Mouse (Mus musculus): Measurements from ENCODE around the gene Krtap16-3. TPM values are rescaled to one million over a fixed set of nuclear protein-coding genes. Genes with fewer than 3 reads are reported as not detected.

The Krtap16-3 gene
- not detected in 2 replicates for polyA plus RNA-seq (2015; fragmentation: Nextera tagmentation; extraction: Ambion mirVana)

DNA sequence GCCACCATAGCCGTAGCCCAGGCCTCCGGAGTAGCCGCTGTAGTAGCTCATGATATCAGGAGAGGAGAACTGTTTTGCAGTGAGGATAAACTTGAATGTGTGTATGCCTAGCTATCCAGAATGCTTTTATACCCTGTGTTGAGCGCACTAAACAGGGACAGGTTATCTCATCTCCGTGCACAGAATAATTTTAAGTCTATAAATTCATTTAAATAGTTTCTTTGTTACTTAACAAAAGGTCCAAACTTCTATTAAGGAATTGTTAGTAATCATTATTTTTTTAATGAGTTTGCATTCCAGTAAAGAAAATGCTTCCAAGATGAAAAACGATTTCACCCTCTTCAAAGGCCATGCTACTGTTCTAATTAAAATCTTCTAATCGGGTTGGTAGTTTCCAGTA is at the start of gene Krtap16-3:
Krtap16-3 (minus strand) TSS at position 101 of the 400 bp plus-strand sequence.
- H3K9me3 ChIP-seq (ENCODE audit: low read length), result no peaks in the 10 kb centered on the region
- no peak within 1 kb of the TSS for H3K27ac ChIP-seq (ENCODE audit: low read depth)
- H3K9ac ChIP-seq (replicated peaks), result no peak within 1 kb of the TSS
- ATAC-seq (no peak), DNase-seq (no peak)
- no peaks in the 10 kb centered on the region for H3K27me3 ChIP-seq (ENCODE audit: insufficient read depth, low read length)
- WGBS (ENCODE audit: insufficient replicate concordance), result 75% methylated on average over 7 of the region's 7 CpGs
- TF ChIP-seq CTCF (IDR thresholded peaks at IDR 0.05; ENCODE audit: low read depth), result no peak
- no peak for TF ChIP-seq EP300 (IDR thresholded peaks at IDR 0.05; ENCODE audit: low read depth)
- H3K4me3 ChIP-seq (ENCODE audit: low read depth, low read length), result no peak within 1 kb of the TSS
- H3K36me3 ChIP-seq (replicated peaks; ENCODE audit: insufficient read depth, low read length), result no peaks in the 10 kb centered on the region
- H3K4me1 ChIP-seq (ENCODE audit: insufficient read depth), result no peaks in the 10 kb centered on the region
- no peak within 1 kb of the TSS for H3K4me2 ChIP-seq (ENCODE audit: low read depth, low read length)

DNA sequence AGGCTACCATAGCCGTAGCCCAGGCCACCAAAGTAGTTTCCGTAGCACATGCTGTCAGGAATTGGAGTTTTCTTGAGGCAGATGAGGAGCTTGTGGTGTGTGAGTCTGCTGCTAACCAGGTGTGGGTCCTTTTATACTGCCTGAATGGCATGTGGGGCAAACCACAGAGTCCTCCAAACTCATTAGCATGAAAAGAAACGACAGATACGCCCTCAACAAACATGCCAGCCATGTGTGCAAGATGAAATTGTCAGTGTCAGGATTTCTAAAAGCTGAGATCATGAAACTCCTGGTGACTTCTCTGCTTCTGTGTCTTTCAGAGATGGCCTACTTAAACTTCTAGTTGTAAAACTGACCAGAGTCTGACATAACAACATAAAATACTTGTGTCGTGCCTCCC is 48.0 kb upstream of the Krtap16-3 start, which contains the start of gene Krtap22-2:
Krtap22-2 (minus strand) TSS at position 101 of the 400 bp plus-strand sequence.
- H3K27ac ChIP-seq (ENCODE audit: low read depth), result no peak within 1 kb of the TSS
- no peak within 1 kb of the TSS for H3K4me3 ChIP-seq (ENCODE audit: low read depth, low read length)
- H3K9me3 ChIP-seq (ENCODE audit: low read length), result no peaks in the 10 kb centered on the region; the same call in 1 of the 2 replicates
- TF ChIP-seq CTCF (IDR thresholded peaks at IDR 0.05; ENCODE audit: low read depth), result no peak
- TF ChIP-seq EP300 (IDR thresholded peaks at IDR 0.05; ENCODE audit: low read depth), result no peak
- no peak within 1 kb of the TSS for H3K9ac ChIP-seq (replicated peaks)
- no peak for ATAC-seq
- no peaks in the 10 kb centered on the region for H3K4me1 ChIP-seq (ENCODE audit: insufficient read depth)
- no peaks in the 10 kb centered on the region for H3K36me3 ChIP-seq (replicated peaks; ENCODE audit: insufficient read depth, low read length)
- DNase-seq, result no peak
- no peak within 1 kb of the TSS for H3K4me2 ChIP-seq (ENCODE audit: low read depth, low read length)
- no peaks in the 10 kb centered on the region for H3K27me3 ChIP-seq (ENCODE audit: insufficient read depth, low read length)
- 74% methylated on average over 5 of the region's 5 CpGs for WGBS (ENCODE audit: insufficient replicate concordance)

DNA sequence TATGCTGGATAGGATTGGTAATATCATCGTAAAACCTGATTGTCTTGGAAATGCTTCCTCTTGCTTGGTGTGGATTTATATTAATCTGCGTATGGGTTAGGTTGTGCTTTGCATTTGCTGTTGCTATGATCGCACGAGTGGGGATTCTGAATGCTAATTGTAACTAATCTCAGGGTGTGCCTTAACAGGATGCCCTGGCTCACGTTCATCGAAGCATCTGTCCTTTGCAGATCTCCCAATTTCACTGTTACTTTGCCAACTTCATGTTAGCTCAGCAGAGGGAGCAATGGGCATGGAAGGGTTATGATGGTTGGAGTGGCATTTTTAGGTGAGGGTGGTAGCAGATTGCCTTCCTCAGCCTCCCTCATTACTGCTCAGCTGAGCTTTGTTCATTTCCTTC is 21.6 kb downstream of the Krtap16-3 start:
- TF ChIP-seq CTCF (IDR thresholded peaks at IDR 0.05; ENCODE audit: low read depth) (no peak), EP300 (IDR thresholded peaks at IDR 0.05; ENCODE audit: low read depth) (no peak)
- Histone ChIP-seq H3K9me3 (ENCODE audit: low read length) (0 out of 2 replicates have a peak, but pooled peaks cover 2% of the 10 kb centered on the region), H3K4me2 (ENCODE audit: low read depth, low read length) (no peak overlapping the region), H3K9ac (replicated peaks) (no peak overlapping the region), H3K36me3 (replicated peaks; ENCODE audit: insufficient read depth, low read length) (no peaks in the 10 kb centered on the region), H3K4me1 (ENCODE audit: insufficient read depth) (no peaks in the 10 kb centered on the region), H3K27ac (ENCODE audit: low read depth) (no peak overlapping the region), H3K27me3 (ENCODE audit: insufficient read depth, low read length) (no peaks in the 10 kb centered on the region), H3K4me3 (ENCODE audit: low read depth, low read length) (no peak overlapping the region)
- ATAC-seq (no peak), DNase-seq (no peak)
- WGBS (ENCODE audit: insufficient replicate concordance), result 73% methylated on average over 6 of the region's 6 CpGs

DNA sequence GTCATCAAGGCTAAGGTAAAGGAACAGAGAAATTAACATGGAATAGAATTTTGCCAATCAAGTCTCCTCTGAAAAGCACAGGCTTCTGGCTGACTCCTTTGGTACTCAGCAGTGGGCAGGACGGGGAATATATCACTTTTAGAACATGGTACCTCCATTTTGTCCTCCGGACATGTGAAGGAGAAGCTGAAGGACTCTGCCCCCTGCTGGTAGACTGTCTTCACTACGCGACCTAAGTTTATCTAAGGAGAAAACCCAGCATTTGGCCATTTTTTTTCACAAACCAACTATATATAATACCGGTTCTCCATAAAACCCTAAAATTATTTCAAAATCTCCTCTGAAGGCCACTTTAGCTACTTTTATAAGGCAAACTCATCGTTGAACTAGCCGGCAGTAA is 24.4 kb downstream of the Krtap16-3 start:
- H3K4me1 ChIP-seq (ENCODE audit: insufficient read depth), result no peaks in the 10 kb centered on the region
- no peaks in the 10 kb centered on the region for H3K27me3 ChIP-seq (ENCODE audit: insufficient read depth, low read length)
- H3K36me3 ChIP-seq (replicated peaks; ENCODE audit: insufficient read depth, low read length), result no peaks in the 10 kb centered on the region
- 68% methylated on average over 7 of the region's 7 CpGs for WGBS (ENCODE audit: insufficient replicate concordance)
- H3K27ac ChIP-seq (ENCODE audit: low read depth), result no peak overlapping the region
- H3K9ac ChIP-seq (replicated peaks), result no peak overlapping the region
- H3K9me3 ChIP-seq (ENCODE audit: low read length), result no peaks in the 10 kb centered on the region
- no peak overlapping the region for H3K4me3 ChIP-seq (ENCODE audit: low read depth, low read length)
- DNase-seq, result no peak
- H3K4me2 ChIP-seq (ENCODE audit: low read depth, low read length), result no peak overlapping the region
- no peak for ATAC-seq
- TF ChIP-seq CTCF (IDR thresholded peaks at IDR 0.05; ENCODE audit: low read depth), result peak; percentile 43
- TF ChIP-seq EP300 (IDR thresholded peaks at IDR 0.05; ENCODE audit: low read depth), result no peak

DNA sequence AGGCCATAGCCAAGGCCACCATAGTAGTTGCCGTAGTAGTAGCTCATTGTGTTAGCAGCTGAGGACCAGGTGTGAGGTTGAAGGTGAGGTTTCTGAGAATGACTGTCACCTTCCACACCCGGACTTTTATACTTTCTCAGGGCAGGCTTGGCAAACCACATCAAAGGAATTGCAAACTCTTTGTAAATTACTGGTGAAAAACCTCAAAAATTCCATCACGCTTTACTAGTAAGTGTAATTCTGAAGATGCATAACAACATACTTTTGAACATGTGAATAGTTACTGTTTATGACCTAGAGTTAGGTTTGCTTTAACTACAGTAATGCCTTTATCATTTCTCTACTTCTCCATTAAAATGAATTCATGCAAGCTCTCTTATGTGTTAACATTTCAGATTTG is 30.5 kb downstream of the Krtap16-3 start, which contains the start of gene Krtap19-9b:
Krtap19-9b (minus strand) TSS at position 101 of the 400 bp plus-strand sequence.
- Histone ChIP-seq H3K36me3 (replicated peaks; ENCODE audit: insufficient read depth, low read length) (no peaks in the 10 kb centered on the region), H3K9me3 (ENCODE audit: low read length) (no peaks in the 10 kb centered on the region), H3K27ac (ENCODE audit: low read depth) (no peak within 1 kb of the TSS), H3K4me1 (ENCODE audit: insufficient read depth) (no peaks in the 10 kb centered on the region), H3K27me3 (ENCODE audit: insufficient read depth, low read length) (no peaks in the 10 kb centered on the region), H3K4me2 (ENCODE audit: low read depth, low read length) (no peak within 1 kb of the TSS), H3K9ac (replicated peaks) (no peak within 1 kb of the TSS), H3K4me3 (ENCODE audit: low read depth, low read length) (no peak within 1 kb of the TSS)
- DNase-seq, result no peak
- WGBS (ENCODE audit: insufficient replicate concordance), result 83% methylated on average over 3 of the region's 3 CpGs
- ATAC-seq, result no peak
- TF ChIP-seq EP300 (IDR thresholded peaks at IDR 0.05; ENCODE audit: low read depth) (no peak), CTCF (IDR thresholded peaks at IDR 0.05; ENCODE audit: low read depth) (no peak)

Other genes with a start within 250 kb of the Krtap16-3 start
- not detected in 2 replicates for gene Krtap13-1, start 234.0 kb downstream of the Krtap16-3 start, polyA plus RNA-seq (2015; fragmentation: Nextera tagmentation; extraction: Ambion mirVana)
- not detected in 2 replicates for gene Krtap13, start 211.2 kb downstream of the Krtap16-3 start, polyA plus RNA-seq (2015; fragmentation: Nextera tagmentation; extraction: Ambion mirVana)
- not detected in 2 replicates for gene 2310034C09Rik, start 204.0 kb downstream of the Krtap16-3 start, polyA plus RNA-seq (2015; fragmentation: Nextera tagmentation; extraction: Ambion mirVana)
- gene 2310057N15Rik, start 188.7 kb downstream of the Krtap16-3 start, polyA plus RNA-seq (2015; fragmentation: Nextera tagmentation; extraction: Ambion mirVana), result not detected in 2 replicates
- not detected in 2 replicates for gene Gm5965, start 185.0 kb downstream of the Krtap16-3 start, polyA plus RNA-seq (2015; fragmentation: Nextera tagmentation; extraction: Ambion mirVana)
- gene Gm20741, start 150.7 kb downstream of the Krtap16-3 start, polyA plus RNA-seq (2015; fragmentation: Nextera tagmentation; extraction: Ambion mirVana), result not detected in 2 replicates
- gene Krtap15, start 142.7 kb downstream of the Krtap16-3 start, polyA plus RNA-seq (2015; fragmentation: Nextera tagmentation; extraction: Ambion mirVana), result not detected in 2 replicates
- gene Krtap14, start 136.7 kb downstream of the Krtap16-3 start, polyA plus RNA-seq (2015; fragmentation: Nextera tagmentation; extraction: Ambion mirVana), result not detected in 2 replicates
- gene Krtap19-1, start 93.5 kb downstream of the Krtap16-3 start, polyA plus RNA-seq (2015; fragmentation: Nextera tagmentation; extraction: Ambion mirVana), result not detected in 2 replicates
- gene Krtap19-2, start 88.6 kb downstream of the Krtap16-3 start, polyA plus RNA-seq (2015; fragmentation: Nextera tagmentation; extraction: Ambion mirVana), result not detected in 2 replicates
- gene Krtap19-3, start 84.8 kb downstream of the Krtap16-3 start, polyA plus RNA-seq (2015; fragmentation: Nextera tagmentation; extraction: Ambion mirVana), result not detected in 2 replicates
- not detected in 2 replicates for gene Krtap19-4, start 77.8 kb downstream of the Krtap16-3 start, polyA plus RNA-seq (2015; fragmentation: Nextera tagmentation; extraction: Ambion mirVana)
- gene Krtap19-5, start 66.4 kb downstream of the Krtap16-3 start, polyA plus RNA-seq (2015; fragmentation: Nextera tagmentation; extraction: Ambion mirVana), result not detected in 2 replicates
- not detected in 2 replicates for gene Krtap19-9b, start 30.6 kb downstream of the Krtap16-3 start, polyA plus RNA-seq (2015; fragmentation: Nextera tagmentation; extraction: Ambion mirVana)
- gene Krtap22-2, start 47.9 kb upstream of the Krtap16-3 start, polyA plus RNA-seq (2015; fragmentation: Nextera tagmentation; extraction: Ambion mirVana), result not detected in 2 replicates
- not detected in 2 replicates for gene Gm10229, start 52.4 kb upstream of the Krtap16-3 start, polyA plus RNA-seq (2015; fragmentation: Nextera tagmentation; extraction: Ambion mirVana)
- gene Krtap6-1, start 68.8 kb upstream of the Krtap16-3 start, polyA plus RNA-seq (2015; fragmentation: Nextera tagmentation; extraction: Ambion mirVana), result not detected in 2 replicates
- not detected in 2 replicates for gene Gm10228, start 78.6 kb upstream of the Krtap16-3 start, polyA plus RNA-seq (2015; fragmentation: Nextera tagmentation; extraction: Ambion mirVana)
- not detected in 2 replicates for gene Krtap6-5, start 85.0 kb upstream of the Krtap16-3 start, polyA plus RNA-seq (2015; fragmentation: Nextera tagmentation; extraction: Ambion mirVana)
- gene 1110025L11Rik, start 101.1 kb upstream of the Krtap16-3 start, polyA plus RNA-seq (2015; fragmentation: Nextera tagmentation; extraction: Ambion mirVana), result not detected in 2 replicates
- gene Krtap6-3, start 121.1 kb upstream of the Krtap16-3 start, polyA plus RNA-seq (2015; fragmentation: Nextera tagmentation; extraction: Ambion mirVana), result not detected in 2 replicates
- gene Gm6358, start 178.0 kb upstream of the Krtap16-3 start, polyA plus RNA-seq (2015; fragmentation: Nextera tagmentation; extraction: Ambion mirVana), result not detected in 2 replicates
- not detected in 2 replicates for gene Gm10061, start 188.2 kb upstream of the Krtap16-3 start, polyA plus RNA-seq (2015; fragmentation: Nextera tagmentation; extraction: Ambion mirVana)
- not detected in 2 replicates for gene Gm9789, start 195.1 kb upstream of the Krtap16-3 start, polyA plus RNA-seq (2015; fragmentation: Nextera tagmentation; extraction: Ambion mirVana)
- gene Gm7735, start 206.6 kb upstream of the Krtap16-3 start, polyA plus RNA-seq (2015; fragmentation: Nextera tagmentation; extraction: Ambion mirVana), result not detected in 2 replicates
- gene 1110057P08Rik, start 211.9 kb upstream of the Krtap16-3 start, polyA plus RNA-seq (2015; fragmentation: Nextera tagmentation; extraction: Ambion mirVana), result not detected in 2 replicates
- not detected in 2 replicates for gene Krtap20-2, start 243.0 kb upstream of the Krtap16-3 start, polyA plus RNA-seq (2015; fragmentation: Nextera tagmentation; extraction: Ambion mirVana)